In the genomic region with DNA sequence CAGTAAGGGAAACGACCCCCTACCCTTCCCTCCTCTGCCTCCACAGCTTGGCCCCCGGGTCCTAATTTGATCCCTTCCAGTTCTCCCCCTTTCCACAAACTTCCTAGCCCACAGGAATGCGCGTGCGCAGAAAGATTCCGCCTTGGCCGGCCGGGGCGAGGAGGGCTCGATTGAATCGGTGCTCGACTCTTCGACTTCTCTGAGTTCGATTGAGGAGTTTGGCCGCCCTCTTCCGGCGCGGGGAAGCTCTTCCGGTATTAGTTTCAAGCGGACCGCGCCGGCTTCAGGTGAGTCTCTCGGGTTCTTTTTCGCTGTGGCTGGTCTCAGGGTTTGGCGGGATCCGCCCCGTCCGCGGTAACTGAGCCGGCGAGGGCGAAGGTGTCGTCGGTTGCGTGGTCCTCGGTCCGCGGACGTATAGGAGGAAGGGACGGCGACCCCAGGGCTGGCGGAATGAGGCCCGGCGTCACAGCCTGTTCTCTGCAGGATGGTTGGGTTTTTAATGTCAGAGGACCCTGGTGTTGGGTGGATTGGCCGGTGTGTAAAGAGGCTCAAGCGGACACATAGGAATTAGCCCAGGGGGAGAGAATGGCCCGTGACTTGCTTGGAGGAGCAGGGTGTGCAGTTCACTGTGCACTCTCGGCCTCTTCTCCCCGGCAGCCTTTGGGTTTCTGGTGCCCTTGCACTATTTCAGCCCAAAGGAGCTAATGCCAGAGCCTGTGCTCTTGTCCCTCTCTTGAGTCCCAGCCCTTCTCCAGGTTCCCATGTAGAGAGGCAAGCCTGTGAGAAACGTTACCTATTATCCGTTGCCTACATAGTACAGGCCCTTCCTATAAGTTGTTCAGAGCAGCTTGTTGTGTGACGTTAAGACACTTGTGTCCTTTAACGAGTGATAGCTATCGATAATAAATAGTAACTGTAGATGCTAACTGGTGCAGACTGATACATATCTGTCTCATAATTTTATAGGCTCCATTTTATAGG, we compare ENCODE assay signal across 8 mouse cellular contexts. TPM values are rescaled to one million over a fixed set of nuclear protein-coding genes. Genes with fewer than 3 reads are reported as not detected.
DNase-seq lines count a peak whose midpoint lies in the region; ATAC-seq lines count a peak whose summit lies in the region.

A gene (plus strand): TSS at position 228 of the 981 bp plus-strand sequence.

- H3K36me3 ChIP-seq in hindbrain, embryonic 16.5 days (ENCODE audit: control insufficient read depth, insufficient read depth, low read length): peaks cover 19% of the 10 kb centered on the region; the same call in 1 of the 2 replicates
- H3K36me3 ChIP-seq in macrophage (ENCODE audit: inconsistent target): peaks cover 34% of the 10 kb centered on the region

- peaks cover 52% of the 10 kb centered on the region for H3K79me2 ChIP-seq in macrophage (ENCODE audit: inconsistent target)

- H3K4me2 ChIP-seq in hindbrain, embryonic 16.5 days (ENCODE audit: low read length): peak within 1 kb of the TSS; percentile 88

- no peaks in the 10 kb centered on the region for H3K27me3 ChIP-seq in hindbrain, embryonic 16.5 days (replicated peaks; ENCODE audit: control insufficient read depth, insufficient read depth, low read length)

- ATAC-seq in hindbrain, embryonic 16.5 days: peak; percentile 96

- H3K4me1 ChIP-seq in hindbrain, embryonic 16.5 days (ENCODE audit: control insufficient read depth, insufficient read depth, low read depth, low read length): peaks cover 4% of the 10 kb centered on the region

- peak; percentile 96 for DNase-seq in R1 (ENCODE audit: low read depth, low spot score)
- peak; percentile 85 to 91 for DNase-seq in cerebellum, postnatal 25 days
- DNase-seq in frontal cortex, postnatal 36 days (ENCODE audit: low spot score in 2 of 2): peak; percentile 88 to 90
- peak; percentile 90 to 91 for DNase-seq in left cerebral cortex, adult 18-20 months (ENCODE audit: low spot score in 2 of 2)
- DNase-seq in right cerebral cortex, adult 18-20 months: peak; percentile 89
- DNase-seq in urinary bladder, postnatal 10 days (ENCODE audit: low spot score): peak; percentile 69

- peak within 1 kb of the TSS; percentile 92 for H3K4me3 ChIP-seq in hindbrain, embryonic 16.5 days (ENCODE audit: low read length)
- H3K4me3 ChIP-seq in macrophage (ENCODE audit: inconsistent target): peak within 1 kb of the TSS; percentile 99

- H3K9ac ChIP-seq in hindbrain, embryonic 16.5 days (ENCODE audit: low read depth, low read length): peak within 1 kb of the TSS; percentile 86

- WGBS in hindbrain, embryonic 16.5 days: 1% methylated on average over 55 of the region's 55 CpGs
- WGBS in macrophage (ENCODE audit: missing documents): 2% methylated on average over 55 of the region's 55 CpGs

- H3K27ac ChIP-seq in hindbrain, embryonic 16.5 days (ENCODE audit: low read depth, low read length): peak within 1 kb of the TSS; percentile 66
- peak within 1 kb of the TSS; percentile 49 for H3K27ac ChIP-seq in macrophage

- H3K9me3 ChIP-seq in hindbrain, embryonic 16.5 days (ENCODE audit: control insufficient read depth, low read length): no peaks in the 10 kb centered on the region

RNA-seq across cellular contexts. Expression of the gene that starts here (rescaled TPM):
- 38.6 and 42.0 TPM in 2 replicates for polyA plus RNA-seq in hindbrain, embryonic 16.5 days (2015; fragmentation: Nextera tagmentation; extraction: Ambion mirVana)
- 10 to 100 TPM; 33.3 to 35.8 TPM for total RNA-seq in left cerebral cortex, adult 18-20 months (2021)
- total RNA-seq in macrophage (2018; cell fraction: chromatin; rRNA removed): 10 to 100 TPM; 21.3 to 79.6 (median 53.0) TPM
- total RNA-seq in macrophage (2018; cell fraction: cytosol; rRNA removed): 10 to 100 TPM; 26.8 to 56.2 (median 40.5) TPM
- total RNA-seq in macrophage (2018; cell fraction: nucleus; rRNA removed): 10 to 100 TPM; 18.5 to 81.5 (median 37.2) TPM
- polyA plus RNA-seq in macrophage (2018): 51.1 to 100 TPM (median 60.8 TPM) in 3 replicates

Comparison
In these comparisons a context has a peak if more than half of its experiments do, and no peak if none do; other contexts are left out.
1. Peak in every context shown above with its lines: DNase-seq, ATAC-seq, H3K4me3 ChIP-seq and H3K27ac ChIP-seq.